In the genomic region with DNA sequence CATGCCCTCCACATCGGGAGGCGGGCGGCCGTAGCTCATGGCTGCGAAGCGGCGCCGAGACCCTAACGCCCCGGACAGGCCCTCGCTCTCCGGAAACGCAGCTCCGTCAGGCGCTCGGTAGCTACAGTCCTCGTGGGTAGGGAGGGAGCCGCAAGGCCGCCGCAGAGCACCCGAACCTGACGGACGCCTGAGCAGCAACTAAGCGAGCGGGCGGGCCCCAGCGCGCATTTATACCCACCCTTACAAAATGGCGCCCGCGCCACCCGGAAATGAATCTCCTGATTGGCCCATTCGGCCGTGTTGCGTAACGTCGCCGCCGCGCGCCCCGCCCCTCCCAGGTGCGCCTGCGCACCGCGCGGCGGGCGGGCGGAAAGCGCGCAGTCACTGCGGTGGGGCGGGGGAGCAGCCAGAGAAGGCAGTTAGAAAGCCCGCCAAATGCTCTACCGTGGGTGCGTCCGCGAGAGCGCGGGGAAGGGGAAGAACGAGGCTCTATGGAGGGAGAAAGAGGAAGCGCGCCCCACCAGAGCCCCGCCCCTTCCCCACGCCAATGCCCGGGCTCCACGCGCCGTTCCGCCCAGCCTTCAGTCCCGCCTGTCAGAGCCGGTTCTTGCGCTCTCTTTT, we compare ENCODE assay signal across 8 mouse cellular contexts. TPM values are rescaled to one million over a fixed set of nuclear protein-coding genes. Genes with fewer than 3 reads are reported as not detected.
DNase-seq lines count a peak whose midpoint lies in the region; ATAC-seq lines count a peak whose summit lies in the region.

A gene (minus strand): TSS at position 204 of the 621 bp plus-strand sequence.

- peak within 1 kb of the TSS; percentile 99 for H3K4me3 ChIP-seq in heart, embryonic 13.5 days
- peak within 1 kb of the TSS; percentile 98 for H3K4me3 ChIP-seq in liver, embryonic 13.5 days (replicated peaks)
- H3K4me3 ChIP-seq in stomach, embryonic 16.5 days (replicated peaks; ENCODE audit: low read length), result peak within 1 kb of the TSS; percentile 99

- peak; percentile 69 for ATAC-seq in erythroid progenitor cell, adult 5-6 weeks (replicated peaks; ENCODE audit: low FRiP score, poor library complexity, severe bottlenecking)
- peak; percentile 85 for ATAC-seq in heart, embryonic 13.5 days (ENCODE audit: extremely low read depth, insufficient number of reproducible peaks, low FRiP score, low TSS enrichment)
- ATAC-seq in liver, embryonic 13.5 days (ENCODE audit: low read depth), result peak; percentile 84
- peak; percentile 91 for ATAC-seq in stomach, embryonic 16.5 days (ENCODE audit: insufficient read depth, low FRiP score)

- no peaks in the 10 kb centered on the region for H3K9me3 ChIP-seq in heart, embryonic 13.5 days
- H3K9me3 ChIP-seq in liver, embryonic 13.5 days (replicated peaks), result no peaks in the 10 kb centered on the region
- no peaks in the 10 kb centered on the region for H3K9me3 ChIP-seq in stomach, embryonic 16.5 days (replicated peaks; ENCODE audit: control insufficient read depth, low read length)

- H3K4me1 ChIP-seq in heart, embryonic 13.5 days, result peaks cover 52% of the 10 kb centered on the region
- peaks cover 51% of the 10 kb centered on the region for H3K4me1 ChIP-seq in liver, embryonic 13.5 days (replicated peaks)
- H3K4me1 ChIP-seq in stomach, embryonic 16.5 days (ENCODE audit: control insufficient read depth, insufficient read depth, low read length), result peaks cover 17% of the 10 kb centered on the region

- peak within 1 kb of the TSS; percentile 100 for H3K27ac ChIP-seq in heart, embryonic 13.5 days (replicated peaks)
- H3K27ac ChIP-seq in liver, embryonic 13.5 days, result peak within 1 kb of the TSS; percentile 98
- H3K27ac ChIP-seq in stomach, embryonic 16.5 days (ENCODE audit: low read length), result peak within 1 kb of the TSS; percentile 99

- H3K4me2 ChIP-seq in heart, embryonic 13.5 days, result peak within 1 kb of the TSS; percentile 86
- peak within 1 kb of the TSS; percentile 90 for H3K4me2 ChIP-seq in liver, embryonic 13.5 days
- peak within 1 kb of the TSS; percentile 86 for H3K4me2 ChIP-seq in stomach, embryonic 16.5 days (ENCODE audit: low read depth, low read length)

- no peaks in the 10 kb centered on the region for H3K27me3 ChIP-seq in heart, embryonic 13.5 days (replicated peaks)
- H3K27me3 ChIP-seq in liver, embryonic 13.5 days, result no peaks in the 10 kb centered on the region
- H3K27me3 ChIP-seq in stomach, embryonic 16.5 days (ENCODE audit: control insufficient read depth, insufficient read depth, low read length), result no peaks in the 10 kb centered on the region

- DNase-seq in CD4-positive helper T cell, adult 2 months (ENCODE audit: low read depth, low spot score), result peak; percentile 98
- DNase-seq in brain, embryonic 18.5 days (ENCODE audit: low read depth, low spot score), result peak; percentile 94
- peak; percentile 97 for DNase-seq in kidney, postnatal 14 days
- DNase-seq in liver, embryonic 13.5 days, result peak; percentile 92
- DNase-seq in neural tube, embryonic 10.5 days (ENCODE audit: extremely low spot score, low spot score), result peak; percentile 98

- H3K9ac ChIP-seq in heart, embryonic 13.5 days, result peak within 1 kb of the TSS; percentile 99
- peak within 1 kb of the TSS; percentile 99 for H3K9ac ChIP-seq in liver, embryonic 13.5 days
- peak within 1 kb of the TSS; percentile 98 for H3K9ac ChIP-seq in stomach, embryonic 16.5 days (ENCODE audit: low read length)

- under 1% methylated on average over 73 of the region's 74 CpGs for WGBS in heart, embryonic 13.5 days
- WGBS in liver, embryonic 13.5 days (ENCODE audit: insufficient replicate concordance), result under 1% methylated on average over 73 of the region's 74 CpGs
- WGBS in stomach, embryonic 16.5 days, result under 1% methylated on average over 68 of the region's 74 CpGs

- H3K36me3 ChIP-seq in heart, embryonic 13.5 days, result peaks cover 49% of the 10 kb centered on the region
- peaks cover 40% of the 10 kb centered on the region for H3K36me3 ChIP-seq in liver, embryonic 13.5 days
- H3K36me3 ChIP-seq in stomach, embryonic 16.5 days (ENCODE audit: control insufficient read depth, insufficient read depth, low read length), result peaks cover 5% of the 10 kb centered on the region; the same call in 1 of the 2 replicates

RNA-seq across cellular contexts. Expression of the gene that starts here (rescaled TPM):
- 911 and 1,279 TPM in 2 replicates for total RNA-seq in erythroid progenitor cell, adult 5-6 weeks (2015; ENCODE audit: low replicate concordance)
- 284 and 388 TPM in 2 replicates for total RNA-seq in erythroid progenitor cell, adult 5-6 weeks (2017; ENCODE audit: low replicate concordance)
- polyA plus RNA-seq in heart, embryonic 13.5 days (2015; fragmentation: Nextera tagmentation; extraction: Ambion mirVana), result 530 and 543 TPM in 2 replicates
- 543 and 573 TPM in 2 replicates for polyA plus RNA-seq in liver, embryonic 13.5 days (2015; fragmentation: Nextera tagmentation; extraction: Ambion mirVana)
- polyA plus RNA-seq in stomach, embryonic 16.5 days (2015; fragmentation: Nextera tagmentation; extraction: Ambion mirVana), result 528 and 578 TPM in 2 replicates

Comparison
In these comparisons a context has a peak if more than half of its experiments do, and no peak if none do; other contexts are left out.
1. Peak in every context shown above with its lines: DNase-seq, ATAC-seq, H3K4me3 ChIP-seq and H3K27ac ChIP-seq.